Mouse (Mus musculus) cerebellum, postnatal 10 days (tissue): ENCODE results near the gene Ncl.
"Not testable (repeated sequence)": the region's sequence is repeated elsewhere in the genome, so short reads cannot be mapped to it uniquely, and the experiment has no call there.

ENCODE experiments used
- DNase-seq, 2 experiments: peaks; one replicate each; pipeline ENCODE4 v3.0.0; 2021; ENCODE audit warnings: mixed read lengths in 2 of 2

Ncl gene

GRCm38 (mm10) chr1:86358229-86358905, 833 bp downstream of the Ncl start:
- DNase-seq, result no peak

DNA sequence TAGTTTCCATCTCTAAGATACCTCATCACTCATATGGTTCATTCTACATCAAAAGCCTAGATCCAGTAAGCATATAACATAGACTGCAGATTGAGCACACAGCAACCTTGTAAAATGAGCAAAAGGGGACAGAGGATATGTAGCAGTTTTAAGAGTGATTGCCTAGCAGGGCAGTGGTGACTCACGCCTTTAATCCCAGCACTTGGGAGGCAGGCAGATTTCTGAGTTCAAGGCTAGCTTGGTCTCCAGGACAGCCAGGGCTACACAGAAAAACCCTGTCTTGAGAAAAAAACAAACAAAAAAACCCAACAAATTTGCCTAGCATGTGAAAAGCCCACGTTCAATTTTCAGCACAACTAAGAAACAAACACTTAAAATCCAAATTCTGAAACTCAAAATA, 5.0 kb downstream of the Ncl start:
- DNase-seq, result no peak

- DNase-seq, result no peak
These were observed 8.6 kb downstream of the Ncl start for GRCm38 (mm10) chr1:86350576-86350975.

- no peak for DNase-seq
These were observed 9.5 kb downstream of the Ncl start for GRCm38 (mm10) chr1:86349696-86350095.

GRCm38 (mm10) chr1:86349201-86349600, 10.0 kb downstream of the Ncl start:
- no peak for DNase-seq

- DNase-seq, result no peak
These were observed 10.4 kb downstream of the Ncl start for GRCm38 (mm10) chr1:86348801-86349200.

GRCm38 (mm10) chr1:86348083-86348482, 11.1 kb downstream of the Ncl start:
- DNase-seq, result no peak

DNA sequence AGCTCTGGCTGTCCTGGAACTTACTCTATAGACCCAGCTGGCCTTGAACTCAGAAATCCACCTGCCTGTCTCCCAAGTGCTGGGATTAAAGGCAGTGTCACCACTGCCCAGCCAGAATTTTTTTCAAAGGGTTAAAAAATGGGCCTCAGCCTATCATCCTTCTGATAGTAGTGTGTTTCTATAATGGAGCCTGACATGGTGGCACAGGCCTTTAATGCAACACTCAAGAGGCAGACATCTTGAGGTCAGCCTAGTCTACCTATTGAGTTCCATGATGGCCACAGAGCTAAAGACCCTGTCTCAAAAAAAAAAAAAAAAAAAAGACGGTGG, 11.5 kb downstream of the Ncl start:
- DNase-seq, result no peak

- no peak for DNase-seq
These were observed 12.1 kb downstream of the Ncl start for GRCm38 (mm10) chr1:86346851-86347715.

DNA sequence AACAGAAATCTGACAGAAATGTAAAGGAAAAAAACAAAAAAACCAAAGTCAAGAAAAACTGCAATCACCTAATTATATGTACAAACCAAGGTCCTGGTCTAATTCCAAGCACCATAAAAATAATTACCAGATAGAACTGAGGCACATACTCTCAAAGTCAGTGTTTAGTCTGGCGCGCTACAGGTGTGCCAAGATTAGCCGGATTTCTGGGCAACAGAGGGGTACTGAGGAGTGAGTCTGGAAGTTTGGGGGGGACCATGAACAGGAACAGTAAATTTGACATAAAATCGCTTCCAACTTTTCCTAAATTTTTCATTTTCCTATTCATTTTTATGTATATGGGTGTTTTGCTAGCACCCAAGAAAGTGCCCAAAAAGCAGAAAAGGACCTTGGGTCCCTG, 13.2 kb downstream of the Ncl start:
- no peak for DNase-seq

- no peak for DNase-seq
These were observed 14.1 kb downstream of the Ncl start for GRCm38 (mm10) chr1:86345069-86345468.

- no peak for DNase-seq
These were observed 15.0 kb downstream of the Ncl start for GRCm38 (mm10) chr1:86343969-86344861.

DNA sequence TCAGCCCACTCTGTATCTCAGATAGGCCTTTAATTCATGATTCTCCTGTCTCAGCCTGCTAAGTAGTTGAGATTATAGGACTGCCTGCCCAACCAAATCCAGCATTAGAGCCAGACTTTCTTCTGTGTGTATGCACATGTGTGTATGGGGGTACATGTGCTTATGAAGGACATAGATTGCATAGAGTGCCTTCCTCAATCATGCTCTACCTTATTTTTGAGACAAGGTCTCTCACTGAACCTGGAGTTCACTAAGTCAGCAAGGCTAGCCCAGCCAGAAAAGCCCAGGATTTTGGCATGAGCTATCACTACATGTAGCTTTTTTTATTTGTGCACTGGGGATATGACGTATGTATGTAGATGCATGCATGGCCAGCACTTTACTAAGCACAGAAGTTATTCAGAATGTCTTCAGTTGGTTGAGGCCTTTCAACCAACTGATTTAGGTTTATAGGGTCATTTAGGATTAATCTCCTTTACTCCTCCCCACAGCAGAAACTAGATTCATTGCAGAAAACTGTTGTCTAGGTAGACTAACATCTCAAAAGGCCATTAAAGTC, 16.0 kb downstream of the Ncl start:
- no peak for DNase-seq

- no peak for DNase-seq
These were observed 16.8 kb downstream of the Ncl start for GRCm38 (mm10) chr1:86342371-86342770.

GRCm38 (mm10) chr1:86341096-86341495, 18.1 kb downstream of the Ncl start:
- not testable (repeated sequence) for DNase-seq

GRCm38 (mm10) chr1:86339156-86339812, 19.9 kb downstream of the Ncl start:
- DNase-seq, result peak; percentile 92 to 96

DNA sequence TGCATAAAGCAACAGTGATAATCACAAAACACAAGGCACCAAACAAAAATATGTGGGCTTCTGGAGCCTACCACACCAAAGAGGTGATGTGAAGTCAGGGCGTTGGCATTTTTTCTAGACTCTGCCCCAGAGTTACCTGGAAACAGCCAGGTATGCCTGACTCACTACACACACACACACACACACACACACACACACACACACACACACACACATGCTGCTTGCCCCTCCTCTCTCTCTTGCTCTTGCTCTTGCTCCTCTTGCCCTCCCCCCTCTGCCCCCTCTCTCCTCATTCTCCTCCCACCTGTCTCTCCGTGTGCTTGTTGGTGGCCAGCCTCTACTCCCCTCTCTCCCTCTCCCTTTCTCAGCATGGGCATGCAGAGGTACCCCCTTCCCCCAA, 22.9 kb downstream of the Ncl start:
- DNase-seq, result peak; percentile 40 to 53

DNA sequence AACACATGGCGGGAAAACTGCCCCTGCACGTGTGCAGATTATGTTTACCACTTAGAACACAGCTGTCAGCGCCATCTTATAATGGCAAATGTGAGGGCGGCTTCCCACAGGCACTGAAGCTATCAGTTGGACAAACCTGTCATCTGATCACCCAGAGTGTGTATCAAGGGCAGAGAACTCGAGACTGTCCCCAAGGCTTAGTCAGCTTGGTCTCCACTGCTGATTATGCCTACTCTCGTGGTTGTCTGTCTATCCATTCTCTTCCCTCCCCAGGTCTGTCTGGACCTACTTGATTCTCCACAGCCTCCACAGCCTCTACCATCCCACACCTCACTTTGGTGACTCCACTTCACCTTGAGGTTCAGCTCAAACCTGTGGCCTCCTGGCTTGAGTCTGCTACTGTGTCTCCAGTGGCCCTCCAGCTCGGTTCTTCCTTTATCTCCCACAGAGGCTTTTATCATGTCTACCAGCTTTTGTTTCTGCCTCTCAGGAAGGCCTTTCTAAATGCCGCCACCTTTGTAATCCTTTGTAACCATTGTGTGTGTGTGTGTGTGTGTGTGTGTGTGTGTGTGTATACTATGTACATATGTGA, 38.3 kb downstream of the Ncl start:
- no peak for DNase-seq

- DNase-seq, result peak; percentile 52 to 55
These were observed 45.5 kb downstream of the Ncl start for GRCm38 (mm10) chr1:86313772-86314125.

- DNase-seq, result no peak
These were observed 46.0 kb downstream of the Ncl start for GRCm38 (mm10) chr1:86313096-86313771.

- DNase-seq, result no peak
These were observed 46.9 kb downstream of the Ncl start for GRCm38 (mm10) chr1:86312269-86312668.
